Mouse (Mus musculus) brown adipose tissue, adult 24 weeks (tissue): ENCODE measurements around the gene Med21. TPM values are rescaled to one million over a fixed set of nuclear protein-coding genes. Genes with fewer than 3 reads are reported as not detected.

ENCODE experiments used
- H3K27ac ChIP-seq: fragments of 200-500 bp; replicated peaks from 2 replicates; pipeline ENCODE4 v1.5.1; 2012; ENCODE audit warnings: low read depth, mild to moderate bottlenecking, low read length
- H3K4me1 ChIP-seq: fragments of 200-500 bp; 2 replicates; pipeline ENCODE4 v1.6.1; 2012; ENCODE audit warnings: low read length, mixed read lengths; ENCODE audit not compliant: control insufficient read depth, insufficient read depth, insufficient read length
- H3K4me3 ChIP-seq: fragments of 200-500 bp; 2 replicates; pipeline ENCODE4 v1.5.1; 2012; ENCODE audit warnings: low read depth, mild to moderate bottlenecking, low read length, moderate library complexity; ENCODE audit not compliant: insufficient read depth
- polyA plus RNA-seq: library from polyadenylated mRNA; stranded (reverse); fragments of >200 nt; gene quantifications from 2 replicates; pipeline ENCODE4 v1.2.4, GENCODE M21; 2012; ENCODE audit not compliant: missing spikeins, insufficient read depth, insufficient read length

Med21 gene
- polyA plus RNA-seq, 1 experiment = 67.9 TPM

- Histone ChIP-seq H3K27ac (no peak overlapping the region), H3K4me3 (no peak overlapping the region), H3K4me1 (peaks cover 4% of the 10 kb centered on the region)
These were observed 20.3 kb downstream of the Med21 start for GRCm38 (mm10) chr6:146662679-146663078.

GRCm38 (mm10) chr6:146664116-146664515 lies 21.8 kb downstream of the Med21 start:
- Histone ChIP-seq H3K4me3 (no peak overlapping the region), H3K4me1 (peaks cover 4% of the 10 kb centered on the region), H3K27ac (peak overlapping the region; percentile 42; the same call in 1 of the 2 replicates)

- Histone ChIP-seq H3K27ac (no peak overlapping the region), H3K4me3 (no peak overlapping the region), H3K4me1 (peaks cover 5% of the 10 kb centered on the region)
These were observed 22.6 kb downstream of the Med21 start for GRCm38 (mm10) chr6:146664917-146665316.

GRCm38 (mm10) chr6:146665408-146665807 lies 23.1 kb downstream of the Med21 start:
- H3K27ac ChIP-seq = no peak overlapping the region
- peaks cover 5% of the 10 kb centered on the region for H3K4me1 ChIP-seq
- no peak overlapping the region for H3K4me3 ChIP-seq

- Histone ChIP-seq H3K4me3 (no peak overlapping the region), H3K4me1 (peaks cover 5% of the 10 kb centered on the region)
These were observed 24.5 kb downstream of the Med21 start for GRCm38 (mm10) chr6:146666811-146667210.

GRCm38 (mm10) chr6:146668606-146669005 lies 26.3 kb downstream of the Med21 start:
- Histone ChIP-seq H3K27ac (no peak overlapping the region), H3K4me1 (peaks cover 5% of the 10 kb centered on the region), H3K4me3 (no peak overlapping the region)

More at GRCm38 (mm10) chr6:146666811-146667210, 24.5 kb downstream of the Med21 start:
- no peak overlapping the region for H3K27ac ChIP-seq

GRCm38 (mm10) chr6:146670956-146671855 lies 28.9 kb downstream of the Med21 start:
- 0 out of 2 replicates have a peak, but pooled peaks cover 2% of the 10 kb centered on the region for H3K4me1 ChIP-seq

GRCm38 (mm10) chr6:146672106-146672505 lies 29.8 kb downstream of the Med21 start:
- Histone ChIP-seq H3K4me1 (0 out of 2 replicates have a peak, but pooled peaks cover 2% of the 10 kb centered on the region), H3K4me3 (no peak overlapping the region), H3K27ac (no peak overlapping the region)

More at GRCm38 (mm10) chr6:146670956-146671855, 28.9 kb downstream of the Med21 start:
- H3K27ac ChIP-seq = no peak overlapping the region
- no peak overlapping the region for H3K4me3 ChIP-seq

- no peak overlapping the region for H3K27ac ChIP-seq
- no peak overlapping the region for H3K4me3 ChIP-seq
- 0 out of 2 replicates have a peak, but pooled peaks cover 2% of the 10 kb centered on the region for H3K4me1 ChIP-seq
These were observed 31.3 kb downstream of the Med21 start for GRCm38 (mm10) chr6:146673696-146674095.

- H3K27ac ChIP-seq = peak overlapping the region; percentile 29
- no peaks in the 10 kb centered on the region for H3K4me1 ChIP-seq
These were observed 32.1 kb downstream of the Med21 start for GRCm38 (mm10) chr6:146674420-146674819.

GRCm38 (mm10) chr6:146674881-146675536 lies 32.7 kb downstream of the Med21 start:
- Histone ChIP-seq H3K27ac (peak overlapping the region; percentile 29), H3K4me3 (no peak overlapping the region), H3K4me1 (no peaks in the 10 kb centered on the region)

More at GRCm38 (mm10) chr6:146674420-146674819, 32.1 kb downstream of the Med21 start:
- no peak overlapping the region for H3K4me3 ChIP-seq

GRCm38 (mm10) chr6:146676904-146677303 lies 34.6 kb downstream of the Med21 start:
- no peak overlapping the region for H3K27ac ChIP-seq
- H3K4me3 ChIP-seq = no peak overlapping the region
- no peaks in the 10 kb centered on the region for H3K4me1 ChIP-seq

- no peak overlapping the region for H3K27ac ChIP-seq
- no peak overlapping the region for H3K4me3 ChIP-seq
- no peaks in the 10 kb centered on the region for H3K4me1 ChIP-seq
These were observed 36.1 kb downstream of the Med21 start for GRCm38 (mm10) chr6:146678136-146679070.

- peaks cover 4% of the 10 kb centered on the region for H3K4me1 ChIP-seq
- no peak overlapping the region for H3K27ac ChIP-seq
- H3K4me3 ChIP-seq = no peak overlapping the region
These were observed 41.5 kb downstream of the Med21 start for GRCm38 (mm10) chr6:146683881-146684280.
